Mouse (Mus musculus): ENCODE results near the gene Grrp1.

DNA sequence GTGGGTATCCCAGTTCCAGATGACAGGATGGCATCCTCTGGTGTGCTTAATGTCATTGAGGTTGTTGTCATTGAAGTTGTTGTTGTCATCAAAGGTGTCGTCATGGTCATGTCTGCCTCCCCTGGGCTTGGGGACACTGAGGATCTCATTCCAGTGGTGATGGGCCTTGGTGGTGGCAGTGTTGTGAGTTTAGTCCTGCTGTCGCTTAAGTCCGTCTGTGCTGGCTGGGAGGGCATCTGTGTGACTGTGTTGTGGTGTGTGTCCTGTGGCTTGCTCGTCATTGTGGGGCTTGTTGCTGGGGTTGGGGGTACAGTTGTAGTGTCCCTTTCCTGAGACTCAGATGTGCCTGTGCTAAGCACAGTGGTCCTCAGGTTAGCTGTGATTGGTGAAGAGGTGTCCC lies 51.0 kb downstream of the Grrp1 start, which contains the start of gene Gm7534:
- TF ChIP-seq POLR2A (IDR thresholded peaks at IDR 0.05; ENCODE audit: borderline replicate concordance, extremely low read depth, insufficient read depth, insufficient read length, poor library complexity, severe bottlenecking) (no peak), CTCF (IDR thresholded peaks at IDR 0.05; ENCODE audit: borderline replicate concordance, extremely low read depth, insufficient read depth, insufficient read length) (no peak)
